Mouse (Mus musculus) heart, embryonic 13.5 days (tissue): ENCODE measurements around the gene Tbc1d23. TPM values are rescaled to one million over a fixed set of nuclear protein-coding genes. Genes with fewer than 3 reads are reported as not detected.

Experiments used
- ATAC-seq: fragments of 200-750 bp; cut with Nextera tagmentation; 2 replicates; pipeline ENCODE4 v1.8.0; 2017; ENCODE audit warnings: moderate TSS enrichment; ENCODE audit not compliant: insufficient number of reproducible peaks, low FRiP score, low TSS enrichment; ENCODE audit errors: extremely low read depth
- H3K27ac ChIP-seq: fragments of 300-500 bp; sonication (generic); replicated peaks from 2 replicates; pipeline ENCODE4 v1.5.1; 2015; ENCODE audit warnings: moderate library complexity, mild to moderate bottlenecking, inconsistent platforms
- H3K27me3 ChIP-seq: fragments of 300-500 bp; sonication (generic); replicated peaks from 2 replicates; pipeline ENCODE4 v1.6.1; 2015; ENCODE audit warnings: mild to moderate bottlenecking, inconsistent platforms
- H3K36me3 ChIP-seq: fragments of 300-500 bp; sonication (generic); 2 replicates; pipeline ENCODE4 v1.6.1; 2015; ENCODE audit warnings: mild to moderate bottlenecking, inconsistent platforms
- H3K4me1 ChIP-seq: fragments of 300-500 bp; sonication (generic); 2 replicates; pipeline ENCODE4 v1.6.1; 2015; ENCODE audit warnings: inconsistent platforms
- H3K4me2 ChIP-seq: fragments of 300-500 bp; sonication (generic); 2 replicates; pipeline ENCODE4 v1.6.1; 2015; ENCODE audit warnings: inconsistent platforms, mild to moderate bottlenecking, moderate library complexity
- H3K4me3 ChIP-seq: fragments of 300-500 bp; sonication (generic); 2 replicates; pipeline ENCODE4 v1.5.1; 2015; ENCODE audit warnings: moderate library complexity, mild to moderate bottlenecking, inconsistent platforms
- H3K9ac ChIP-seq: fragments of 300-500 bp; sonication (generic); 2 replicates; pipeline ENCODE4 v1.6.1; 2015; ENCODE audit warnings: inconsistent platforms, mild to moderate bottlenecking, moderate library complexity
- H3K9me3 ChIP-seq: fragments of 300-500 bp; sonication (generic); 2 replicates; pipeline ENCODE4 v1.6.1; 2016; ENCODE audit warnings: inconsistent platforms
- WGBS: fragments of 180-500 bp; shearing (Covaris S2); methylation state at CpG from one replicate; pipeline ENCODE4 v1.1.7; 2015; ENCODE audit warnings: mixed read lengths; 5-methylcytosine and 5-hydroxymethylcytosine counted together
- polyA plus RNA-seq: library from polyadenylated mRNA; unstranded; fragments of >200 nt; fragmentation: Nextera tagmentation; extraction: Ambion mirVana; gene quantifications from 2 replicates; pipeline ENCODE4 v1.2.1, GENCODE M21; 2015

The Tbc1d23 gene
- polyA plus RNA-seq, 1 experiment from 2014 or later = 20.2 TPM

DNA sequence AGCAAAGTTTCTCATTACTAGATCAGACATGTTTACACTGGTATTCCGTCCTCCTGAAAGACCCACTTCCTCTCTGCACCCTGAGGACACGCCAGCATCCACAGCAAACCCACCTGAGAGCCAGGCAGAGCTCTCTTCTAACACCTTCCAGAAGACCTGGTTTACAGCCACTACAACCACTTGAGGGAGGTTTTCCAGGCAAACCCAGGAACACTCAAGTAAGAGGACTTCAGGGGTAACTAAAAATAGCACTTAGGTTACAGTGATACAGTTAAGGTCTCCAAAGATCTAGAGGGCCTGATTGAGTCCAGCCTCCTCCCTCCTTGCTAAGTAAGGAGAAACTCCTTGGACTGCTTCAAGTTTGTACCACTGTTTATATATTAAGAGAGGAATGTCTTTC is 23.0 kb downstream of the Tbc1d23 start:
- H3K36me3 ChIP-seq = peaks cover 52% of the 10 kb centered on the region
- 67% methylated on average over 2 of the region's 2 CpGs for WGBS
- no peak for ATAC-seq

DNA sequence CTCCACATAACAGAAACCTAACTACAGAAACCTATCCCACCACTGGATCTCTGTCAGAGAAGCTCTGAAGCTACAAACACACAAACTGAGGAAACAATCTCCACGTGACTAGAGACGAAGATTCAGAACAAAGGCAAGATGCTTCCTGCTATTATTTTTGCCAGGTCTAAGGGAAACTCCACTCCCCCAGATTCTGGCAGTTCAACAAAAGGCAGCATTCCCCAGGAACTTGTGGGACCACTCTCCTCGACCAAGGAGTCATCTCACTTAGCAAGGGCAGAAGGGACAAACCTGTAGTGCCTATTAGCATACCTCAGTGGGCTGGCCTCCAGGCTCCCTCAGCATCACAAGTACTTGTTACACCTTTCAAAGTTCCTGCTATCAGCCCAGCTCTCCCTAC is 34.0 kb downstream of the Tbc1d23 start:
- Histone ChIP-seq H3K4me2 (no peak overlapping the region), H3K4me1 (no peaks in the 10 kb centered on the region), H3K27ac (no peak overlapping the region), H3K27me3 (no peaks in the 10 kb centered on the region), H3K36me3 (peaks cover 58% of the 10 kb centered on the region), H3K9me3 (no peaks in the 10 kb centered on the region), H3K4me3 (no peak overlapping the region), H3K9ac (no peak overlapping the region)
- WGBS = 55% methylated on average over 3 of the region's 3 CpGs
- no peak for ATAC-seq

More for the DNA sequence above, 23.0 kb downstream of the Tbc1d23 start:
- Histone ChIP-seq H3K9ac (no peak overlapping the region), H3K27ac (no peak overlapping the region), H3K4me2 (no peak overlapping the region), H3K9me3 (no peaks in the 10 kb centered on the region), H3K4me3 (no peak overlapping the region), H3K4me1 (peaks cover 5% of the 10 kb centered on the region; the same call in 1 of the 2 replicates), H3K27me3 (no peaks in the 10 kb centered on the region)

DNA sequence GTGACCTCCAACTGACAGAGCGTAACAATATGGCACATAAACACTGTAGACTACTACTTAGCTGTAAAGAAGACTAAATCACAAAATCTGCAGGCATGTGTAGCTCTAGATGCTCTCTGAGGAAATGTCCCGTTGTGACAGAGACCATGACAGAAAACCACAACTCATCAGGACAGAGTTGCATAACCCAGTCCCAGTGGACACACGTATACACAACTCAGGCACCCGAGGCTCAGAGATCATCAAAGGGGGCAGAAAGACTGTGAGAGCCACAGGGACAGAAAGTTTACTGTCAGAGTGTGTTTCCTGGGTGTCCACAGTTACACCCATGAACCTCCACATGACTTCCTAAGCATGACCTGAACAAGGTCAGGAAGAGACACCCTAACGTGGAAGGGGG is 34.7 kb downstream of the Tbc1d23 start:
- 84% methylated on average over 5 of the region's 5 CpGs for WGBS
- Histone ChIP-seq H3K9ac (no peak overlapping the region), H3K36me3 (peaks cover 65% of the 10 kb centered on the region), H3K4me2 (no peak overlapping the region), H3K27ac (no peak overlapping the region), H3K4me1 (no peaks in the 10 kb centered on the region), H3K4me3 (no peak overlapping the region), H3K27me3 (no peaks in the 10 kb centered on the region), H3K9me3 (no peaks in the 10 kb centered on the region)
- ATAC-seq = no peak

- Histone ChIP-seq H3K27ac (no peak overlapping the region), H3K9me3 (no peaks in the 10 kb centered on the region), H3K9ac (no peak overlapping the region), H3K4me2 (no peak overlapping the region), H3K27me3 (no peaks in the 10 kb centered on the region), H3K4me3 (no peak overlapping the region), H3K4me1 (no peaks in the 10 kb centered on the region), H3K36me3 (peaks cover 70% of the 10 kb centered on the region)
- ATAC-seq = no peak
- 92% methylated on average over 14 of the region's 14 CpGs for WGBS
Observed at GRCm38 (mm10) chr16:57191214-57191613, 40.1 kb downstream of the Tbc1d23 start.

DNA sequence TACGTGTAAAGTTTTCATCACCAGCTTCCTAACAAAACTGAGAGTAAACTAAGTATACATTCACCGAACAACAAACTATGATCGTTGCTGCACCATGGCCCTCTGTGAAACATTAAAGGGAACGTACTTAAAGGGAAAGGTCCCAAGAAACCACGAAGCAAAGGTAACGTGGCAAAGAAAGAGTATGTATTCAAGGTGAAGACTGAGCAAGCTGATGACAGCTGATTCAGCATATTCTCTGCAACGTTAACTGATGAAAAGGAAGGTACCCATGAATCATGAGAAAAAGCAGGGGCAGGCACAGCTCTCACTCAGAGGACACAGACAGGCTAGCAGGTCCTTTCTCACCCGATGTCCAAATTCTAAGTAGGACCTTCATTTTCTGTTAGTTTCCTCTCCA is 40.9 kb downstream of the Tbc1d23 start:
- WGBS = 81% methylated on average over 8 of the region's 8 CpGs
- Histone ChIP-seq H3K36me3 (peaks cover 75% of the 10 kb centered on the region), H3K27ac (no peak overlapping the region), H3K9me3 (no peaks in the 10 kb centered on the region), H3K27me3 (no peaks in the 10 kb centered on the region), H3K4me2 (no peak overlapping the region), H3K4me1 (no peaks in the 10 kb centered on the region), H3K4me3 (no peak overlapping the region), H3K9ac (no peak overlapping the region)
- ATAC-seq = no peak

- no peak for ATAC-seq
- Histone ChIP-seq H3K36me3 (peaks cover 69% of the 10 kb centered on the region), H3K27me3 (no peaks in the 10 kb centered on the region), H3K9me3 (no peaks in the 10 kb centered on the region), H3K27ac (no peak overlapping the region), H3K4me1 (no peaks in the 10 kb centered on the region), H3K9ac (no peak overlapping the region), H3K4me3 (no peak overlapping the region), H3K4me2 (no peak overlapping the region)
- whole genome bisulfite sequencing = 64% methylated on average over 2 of the region's 2 CpGs
Observed at GRCm38 (mm10) chr16:57189493-57189892, 41.8 kb downstream of the Tbc1d23 start.

DNA sequence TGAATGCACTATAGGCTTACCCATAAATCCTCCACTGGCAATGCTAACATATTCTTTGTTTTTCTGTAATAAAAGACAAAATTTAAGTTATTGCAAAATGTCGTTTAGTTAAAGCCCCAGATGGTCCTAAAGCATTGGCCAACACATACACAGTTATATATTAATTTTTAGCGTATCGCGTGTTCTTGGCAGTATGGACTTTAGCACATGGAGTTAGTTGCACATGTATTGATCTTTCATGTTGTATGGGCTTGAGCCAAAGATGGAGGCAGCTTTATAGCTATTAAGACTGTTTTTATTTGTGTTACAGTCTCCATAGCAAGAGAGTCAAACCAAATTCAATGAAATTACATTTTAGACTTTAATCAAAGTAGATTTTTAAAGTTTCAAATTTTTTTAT is 44.7 kb downstream of the Tbc1d23 start:
- WGBS = 94% methylated on average over 4 of the region's 4 CpGs
- ATAC-seq = no peak
- Histone ChIP-seq H3K4me3 (no peak overlapping the region), H3K27me3 (no peaks in the 10 kb centered on the region), H3K9ac (no peak overlapping the region), H3K9me3 (no peaks in the 10 kb centered on the region), H3K4me1 (no peaks in the 10 kb centered on the region), H3K36me3 (peaks cover 77% of the 10 kb centered on the region), H3K27ac (no peak overlapping the region), H3K4me2 (no peak overlapping the region)

GRCm38 (mm10) chr16:57182037-57182436 is 49.3 kb downstream of the Tbc1d23 start:
- no peak overlapping the region for H3K4me2 ChIP-seq
- H3K4me3 ChIP-seq = no peak overlapping the region
- WGBS = 75% methylated on average over 5 of the region's 5 CpGs
- peaks cover 74% of the 10 kb centered on the region for H3K36me3 ChIP-seq
- H3K27ac ChIP-seq = no peak overlapping the region
- no peak for ATAC-seq
- 0 out of 2 replicates have a peak, but pooled peaks cover 3% of the 10 kb centered on the region for H3K4me1 ChIP-seq
- H3K9me3 ChIP-seq = no peaks in the 10 kb centered on the region
- H3K9ac ChIP-seq = no peak overlapping the region
- H3K27me3 ChIP-seq = no peaks in the 10 kb centered on the region

DNA sequence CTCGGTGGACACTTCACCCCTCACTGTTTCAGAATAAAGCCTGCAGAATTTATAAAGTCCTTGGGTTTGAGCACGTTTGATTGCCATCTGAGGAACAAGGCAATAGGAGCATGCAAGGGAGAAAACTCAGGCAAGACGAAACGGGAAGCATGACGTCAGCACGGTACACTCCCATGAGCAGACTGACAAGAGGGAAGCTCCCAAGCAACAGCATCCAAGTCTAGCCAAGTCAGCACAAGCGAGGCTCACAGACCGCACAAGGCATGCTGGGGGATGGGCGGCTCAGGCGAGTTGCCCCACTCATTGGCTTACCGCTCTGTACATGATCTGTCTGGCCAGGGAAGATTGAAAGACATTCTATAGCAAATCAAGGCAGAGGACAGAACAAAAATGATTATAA is 50.1 kb downstream of the Tbc1d23 start:
- Histone ChIP-seq H3K9me3 (0 out of 2 replicates have a peak, but pooled peaks cover 3% of the 10 kb centered on the region), H3K4me2 (no peak overlapping the region), H3K36me3 (peaks cover 81% of the 10 kb centered on the region), H3K9ac (no peak overlapping the region), H3K27ac (no peak overlapping the region), H3K27me3 (no peaks in the 10 kb centered on the region), H3K4me1 (0 out of 2 replicates have a peak, but pooled peaks cover 3% of the 10 kb centered on the region), H3K4me3 (no peak overlapping the region)
- 80% methylated on average over 11 of the region's 11 CpGs for WGBS
- ATAC-seq = no peak

DNA sequence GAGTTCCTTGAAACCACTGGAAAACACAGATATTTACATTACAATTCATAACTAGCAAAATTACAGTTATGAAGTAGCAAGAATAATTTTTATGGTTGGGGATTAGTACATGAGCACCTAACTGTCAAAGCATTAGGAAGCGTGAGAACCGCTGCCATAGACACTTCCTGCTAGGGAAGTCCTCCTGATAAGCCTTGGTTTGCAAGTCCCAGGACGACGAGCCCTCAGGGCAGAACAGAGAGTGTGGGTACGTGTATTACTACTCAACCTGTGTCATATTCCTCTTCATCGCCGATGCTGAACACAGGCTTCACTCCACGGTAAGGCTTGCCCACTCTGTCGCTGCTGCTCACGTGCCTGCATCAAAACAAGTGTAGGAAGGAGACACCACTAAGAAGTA is 53.6 kb downstream of the Tbc1d23 start:
- H3K36me3 ChIP-seq = peaks cover 76% of the 10 kb centered on the region
- WGBS = 72% methylated on average over 10 of the region's 10 CpGs
- ATAC-seq = no peak
- no peak overlapping the region for H3K4me2 ChIP-seq
- 0 out of 2 replicates have a peak, but pooled peaks cover 3% of the 10 kb centered on the region for H3K4me1 ChIP-seq
- no peak overlapping the region for H3K9ac ChIP-seq
- H3K27ac ChIP-seq = no peak overlapping the region
- no peaks in the 10 kb centered on the region for H3K27me3 ChIP-seq
- no peak overlapping the region for H3K4me3 ChIP-seq
- H3K9me3 ChIP-seq = 0 out of 2 replicates have a peak, but pooled peaks cover 3% of the 10 kb centered on the region

GRCm38 (mm10) chr16:57177254-57177653 is 54.0 kb downstream of the Tbc1d23 start:
- Histone ChIP-seq H3K9ac (no peak overlapping the region), H3K4me2 (no peak overlapping the region), H3K4me3 (no peak overlapping the region), H3K27me3 (no peaks in the 10 kb centered on the region), H3K27ac (no peak overlapping the region), H3K9me3 (0 out of 2 replicates have a peak, but pooled peaks cover 3% of the 10 kb centered on the region), H3K36me3 (peaks cover 76% of the 10 kb centered on the region), H3K4me1 (0 out of 2 replicates have a peak, but pooled peaks cover 3% of the 10 kb centered on the region)
- WGBS = 53% methylated on average over 2 of the region's 2 CpGs
- no peak for ATAC-seq

DNA sequence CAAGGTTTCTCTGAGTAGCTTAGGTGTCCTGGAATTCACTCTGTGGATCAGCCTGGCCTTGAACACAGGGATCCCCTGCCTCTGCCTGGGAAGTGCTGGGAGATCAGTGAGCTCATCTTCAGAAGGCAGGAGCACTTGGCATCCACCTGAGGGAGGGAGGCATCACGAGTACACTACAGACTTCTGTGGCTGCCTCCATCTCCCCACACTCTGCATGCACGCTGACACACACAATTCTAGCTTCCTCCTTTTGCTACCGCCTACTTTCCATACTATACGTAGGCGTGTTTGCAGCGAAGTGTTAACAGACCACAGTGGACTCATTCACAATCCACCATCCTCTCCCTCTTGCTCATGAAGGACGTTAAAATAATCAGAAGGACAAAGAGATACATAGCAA is 55.0 kb downstream of the Tbc1d23 start:
- Histone ChIP-seq H3K36me3 (peaks cover 73% of the 10 kb centered on the region), H3K27me3 (no peaks in the 10 kb centered on the region), H3K4me2 (no peak overlapping the region)

More for the DNA sequence above, 55.0 kb downstream of the Tbc1d23 start:
- H3K4me3 ChIP-seq = no peak overlapping the region
- H3K27ac ChIP-seq = no peak overlapping the region
- H3K9ac ChIP-seq = no peak overlapping the region
- 0 out of 2 replicates have a peak, but pooled peaks cover 3% of the 10 kb centered on the region for H3K9me3 ChIP-seq
- WGBS = 86% methylated on average over 7 of the region's 7 CpGs
- ATAC-seq = no peak
- 0 out of 2 replicates have a peak, but pooled peaks cover 3% of the 10 kb centered on the region for H3K4me1 ChIP-seq
